Mouse (Mus musculus) kidney, postnatal 4 days (tissue): Measurements from ENCODE around the gene Olfr70.

ENCODE experiments used
- DNase-seq, 2 experiments: peaks; one replicate each; pipeline ENCODE4 v3.0.0; 2021; ENCODE audit warnings: mixed read lengths in 2 of 2

Gene Olfr70

GRCm38 (mm10) chr4:43653161-43654015, 47.2 kb downstream of the Olfr70 start, which contains the start of gene Spag8:
Gene Spag8 (minus strand): TSS chr4:43653594.
- DNase-seq, result peak; percentile 53 to 71

- no peak for DNase-seq
Measured at GRCm38 (mm10) chr4:43652726-43653125, 47.9 kb downstream of the Olfr70 start.

- DNase-seq, result no peak
Measured at GRCm38 (mm10) chr4:43649783-43650182, 50.8 kb downstream of the Olfr70 start.
